Mouse (Mus musculus) inflammation-experienced regulatory T-cells, adult 6 months (primary cell): ENCODE measurements around the gene Lmod1. TPM values are rescaled to one million over a fixed set of nuclear protein-coding genes. Genes with fewer than 3 reads are reported as not detected.

ENCODE experiments used
- polyA plus RNA-seq, 3 experiments: library from polyadenylated mRNA; unstranded; fragments of 100-300 nt; shearing (Covaris generic); gene quantifications; one replicate each; pipeline ENCODE4 v1.2.1; 2017

Gene Lmod1
- polyA plus RNA-seq, 3 experiments from 2014 or later = not detected

Other genes with a start within 250 kb of the Lmod1 start
- under 1 TPM in 2 of 3 experiments, not detected in 1; 0.05 to 0.28 TPM for gene Lgr6, start 219.5 kb upstream of the Lmod1 start, polyA plus RNA-seq
- 100 to 1,000 TPM; 161 to 188 (median 171) TPM for gene Ptpn7, start 192.1 kb upstream of the Lmod1 start, polyA plus RNA-seq
- gene Arl8a, start 178.0 kb upstream of the Lmod1 start, polyA plus RNA-seq = 10 to 100 TPM; 10.6 to 19.4 (median 14.2) TPM
- gene Gpr37l1, start 157.1 kb upstream of the Lmod1 start, polyA plus RNA-seq = not detected
- gene Elf3, start 66.2 kb upstream of the Lmod1 start, polyA plus RNA-seq = not detected
- gene Rnpep, start 40.7 kb upstream of the Lmod1 start, polyA plus RNA-seq = 10 to 100 TPM; 38.8 to 58.9 (median 50.7) TPM
- gene Timm17a, start 11.0 kb upstream of the Lmod1 start, polyA plus RNA-seq = 100 to 1,000 TPM; 198 to 209 (median 201) TPM
- not detected for gene Shisa4, start 50.4 kb downstream of the Lmod1 start, polyA plus RNA-seq
- gene Ipo9, start 105.7 kb downstream of the Lmod1 start, polyA plus RNA-seq = 10 to 100 TPM; 40.0 to 46.3 (median 41.9) TPM